Mouse (Mus musculus): ENCODE measurements around the gene Taar7b. TPM values are rescaled to one million over a fixed set of nuclear protein-coding genes. Genes with fewer than 3 reads are reported as not detected.

The Taar7b gene
- polyA plus RNA-seq (2016; fragmentation: Nextera tagmentation; extraction: Ambion mirVana) = not detected in 2 replicates

DNA sequence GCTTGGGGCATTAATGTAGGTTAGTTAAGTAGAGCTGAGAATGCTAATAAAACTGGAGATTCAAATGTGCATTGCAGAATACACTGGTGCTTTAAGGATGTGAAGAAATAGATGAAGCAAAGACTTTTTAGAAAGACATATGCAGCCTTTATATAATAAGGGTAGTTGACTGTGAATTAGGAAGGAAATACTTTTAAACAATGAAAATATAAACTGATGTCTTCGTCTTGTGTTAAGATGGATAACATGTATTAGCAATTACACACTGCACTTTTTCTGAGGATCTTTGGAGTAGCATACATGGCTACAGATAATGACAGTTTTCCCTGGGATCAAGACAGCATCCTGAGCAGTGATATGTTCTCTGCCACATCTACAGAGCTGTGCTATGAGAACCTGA lies at the start of gene Taar7b:
Taar7b (plus strand) TSS at position 301 of the 400 bp plus-strand sequence.
- WGBS = 94% methylated on average over 1 of the region's 1 CpGs
- Histone ChIP-seq H3K4me3 (replicated peaks) (no peak within 1 kb of the TSS), H3K36me3 (no peaks in the 10 kb centered on the region), H3K9me3 (no peaks in the 10 kb centered on the region), H3K27me3 (no peaks in the 10 kb centered on the region), H3K9ac (replicated peaks) (no peak within 1 kb of the TSS), H3K4me2 (no peak within 1 kb of the TSS), H3K27ac (no peak within 1 kb of the TSS), H3K4me1 (replicated peaks) (no peaks in the 10 kb centered on the region)
- no peak for ATAC-seq (ENCODE audit: insufficient number of reproducible peaks, insufficient read depth, low FRiP score, low TSS enrichment, low read depth)

DNA sequence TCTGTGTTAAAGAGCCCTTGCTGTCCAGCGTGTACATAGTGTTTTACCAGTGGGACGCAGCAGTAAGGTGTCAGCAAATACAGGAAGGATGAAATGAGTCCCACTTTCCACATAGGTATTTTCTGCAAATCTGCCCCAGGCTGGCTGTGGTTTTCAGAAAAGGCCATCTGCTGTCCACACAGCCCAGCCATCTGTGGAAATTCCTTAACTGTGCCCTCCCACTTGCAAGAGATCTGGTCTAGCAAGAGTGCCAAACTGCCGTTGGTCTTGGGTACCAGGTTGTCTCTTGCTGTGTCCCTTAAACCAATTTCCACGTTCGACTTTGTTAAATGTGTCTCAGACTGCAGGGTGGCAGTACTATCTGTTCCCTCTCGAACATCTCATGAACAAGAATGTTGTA lies 48.0 kb upstream of the Taar7b start:
- Histone ChIP-seq H3K4me2 (no peak overlapping the region), H3K4me1 (replicated peaks) (0 out of 2 replicates have a peak, but pooled peaks cover 4% of the 10 kb centered on the region), H3K9ac (replicated peaks) (no peak overlapping the region), H3K9me3 (no peaks in the 10 kb centered on the region), H3K36me3 (no peaks in the 10 kb centered on the region), H3K27ac (no peak overlapping the region), H3K27me3 (no peaks in the 10 kb centered on the region), H3K4me3 (replicated peaks) (no peak overlapping the region)
- ATAC-seq (ENCODE audit: insufficient number of reproducible peaks, insufficient read depth, low FRiP score, low TSS enrichment, low read depth) = no peak
- 85% methylated on average over 6 of the region's 6 CpGs for WGBS

DNA sequence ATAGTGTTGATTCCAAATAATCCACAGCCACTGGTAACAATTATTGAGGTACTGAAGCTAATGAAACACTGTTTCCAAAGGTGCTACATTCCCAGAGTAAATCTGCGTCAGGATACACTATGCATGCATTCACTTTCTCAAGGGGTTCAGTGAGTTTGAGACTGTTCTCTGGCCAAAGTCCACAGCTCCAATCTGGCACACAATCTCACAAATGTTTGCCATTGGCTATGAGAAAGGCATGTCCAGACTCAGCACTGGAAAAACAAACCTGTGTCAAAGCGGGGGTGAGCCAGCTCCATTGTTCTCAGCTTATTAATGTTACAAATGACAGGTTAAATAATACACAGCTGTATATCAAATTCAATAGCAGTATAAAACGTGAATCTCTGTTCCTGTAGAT lies 40.7 kb upstream of the Taar7b start:
- H3K4me3 ChIP-seq (replicated peaks) = no peak overlapping the region
- WGBS = 57% methylated on average over 3 of the region's 3 CpGs
- no peak overlapping the region for H3K27ac ChIP-seq
- no peak for ATAC-seq (ENCODE audit: insufficient number of reproducible peaks, insufficient read depth, low FRiP score, low TSS enrichment, low read depth)
- H3K36me3 ChIP-seq = no peaks in the 10 kb centered on the region
- no peaks in the 10 kb centered on the region for H3K4me1 ChIP-seq (replicated peaks)
- H3K9ac ChIP-seq (replicated peaks) = no peak overlapping the region
- H3K4me2 ChIP-seq = no peak overlapping the region
- no peaks in the 10 kb centered on the region for H3K9me3 ChIP-seq
- no peaks in the 10 kb centered on the region for H3K27me3 ChIP-seq

DNA sequence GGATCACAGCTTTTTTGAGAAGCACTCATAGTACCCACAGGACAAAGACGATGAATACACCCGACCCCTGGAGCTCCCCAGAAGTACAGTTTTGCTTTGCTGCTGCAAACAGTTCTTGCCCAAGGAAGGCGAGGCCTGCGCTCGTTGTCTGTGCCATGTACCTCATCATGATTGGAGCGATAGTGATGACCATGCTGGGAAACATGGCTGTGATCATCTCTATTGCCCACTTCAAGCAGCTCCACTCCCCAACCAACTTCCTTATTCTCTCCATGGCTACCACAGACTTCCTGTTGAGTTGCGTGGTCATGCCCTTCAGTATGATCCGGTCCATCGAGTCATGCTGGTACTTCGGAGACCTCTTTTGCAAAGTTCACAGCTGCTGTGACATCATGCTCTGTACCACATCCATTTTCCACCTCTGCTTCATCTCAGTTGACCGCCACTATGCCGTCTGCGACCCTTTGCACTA lies 39.3 kb upstream of the Taar7b start, which contains the start of gene Taar4:
Taar4 (plus strand) TSS at position 51 of the 472 bp plus-strand sequence.
- ATAC-seq (ENCODE audit: insufficient number of reproducible peaks, insufficient read depth, low FRiP score, low TSS enrichment, low read depth) = no peak
- 89% methylated on average over 13 of the region's 13 CpGs for WGBS
- no peak within 1 kb of the TSS for H3K27ac ChIP-seq
- no peaks in the 10 kb centered on the region for H3K9me3 ChIP-seq
- no peaks in the 10 kb centered on the region for H3K4me1 ChIP-seq (replicated peaks)
- no peak within 1 kb of the TSS for H3K4me2 ChIP-seq
- H3K36me3 ChIP-seq = no peaks in the 10 kb centered on the region
- H3K27me3 ChIP-seq = no peaks in the 10 kb centered on the region
- no peak within 1 kb of the TSS for H3K4me3 ChIP-seq (replicated peaks)
- no peak within 1 kb of the TSS for H3K9ac ChIP-seq (replicated peaks)

DNA sequence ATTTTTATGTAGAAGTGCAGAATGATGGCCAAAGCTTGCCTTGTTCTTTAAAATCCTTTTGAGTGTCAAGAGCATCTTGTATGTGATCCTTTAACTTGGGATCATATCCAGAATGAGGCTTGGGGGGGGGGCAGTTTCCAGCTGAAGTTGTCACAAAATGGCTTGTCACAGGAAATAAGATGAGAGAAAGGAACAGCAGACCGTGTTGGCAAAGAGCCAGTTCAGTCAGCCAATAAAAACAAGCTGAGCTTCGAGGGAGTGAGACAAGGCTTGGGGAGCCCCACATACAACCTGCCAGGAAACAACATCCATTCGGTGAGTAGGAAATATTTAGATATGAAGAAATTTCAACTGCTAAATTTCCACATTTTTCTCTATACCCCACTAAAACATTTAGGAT lies 36.3 kb upstream of the Taar7b start:
- Histone ChIP-seq H3K4me2 (no peak overlapping the region), H3K4me1 (replicated peaks) (no peaks in the 10 kb centered on the region), H3K36me3 (no peaks in the 10 kb centered on the region), H3K27me3 (no peaks in the 10 kb centered on the region), H3K9ac (replicated peaks) (no peak overlapping the region), H3K9me3 (no peaks in the 10 kb centered on the region), H3K27ac (no peak overlapping the region), H3K4me3 (replicated peaks) (no peak overlapping the region)
- no peak for ATAC-seq (ENCODE audit: insufficient number of reproducible peaks, insufficient read depth, low FRiP score, low TSS enrichment, low read depth)
- 49% methylated on average over 3 of the region's 3 CpGs for WGBS

DNA sequence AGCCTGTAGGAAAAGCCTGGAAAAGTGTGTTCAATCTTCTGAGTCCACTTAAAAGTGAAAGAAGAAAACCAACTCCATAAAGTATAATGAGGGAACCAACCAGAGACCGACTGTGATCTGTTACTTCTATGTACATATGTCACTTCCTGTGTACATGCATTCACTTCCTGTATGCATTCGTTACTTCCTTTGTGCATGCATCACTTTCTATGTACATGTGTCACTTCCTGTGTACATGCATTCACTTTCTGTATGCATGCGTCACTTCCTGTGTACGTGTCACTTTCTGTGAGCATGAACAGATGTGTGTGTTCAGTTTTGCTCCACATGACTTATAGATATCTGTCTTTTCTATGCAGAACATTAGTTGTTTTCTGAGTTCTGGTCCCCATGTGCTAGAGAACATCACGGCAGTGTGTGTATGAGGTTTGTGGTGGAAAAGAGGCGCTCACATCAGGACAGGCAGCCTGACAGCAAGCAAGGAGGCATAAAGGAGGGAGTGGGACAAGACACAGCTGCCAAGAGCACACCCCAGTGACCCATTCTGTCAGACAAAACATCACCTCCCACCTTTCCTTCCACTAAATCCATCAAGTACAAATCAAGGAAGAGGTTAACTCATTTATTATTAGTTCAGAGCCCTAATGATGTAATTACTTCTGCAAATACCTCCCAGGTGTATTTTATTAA lies 34.7 kb upstream of the Taar7b start:
- H3K9ac ChIP-seq (replicated peaks) = no peak overlapping the region
- H3K27ac ChIP-seq = no peak overlapping the region
- H3K4me3 ChIP-seq (replicated peaks) = no peak overlapping the region
- WGBS = 84% methylated on average over 6 of the region's 6 CpGs
- no peaks in the 10 kb centered on the region for H3K9me3 ChIP-seq
- ATAC-seq (ENCODE audit: insufficient number of reproducible peaks, insufficient read depth, low FRiP score, low TSS enrichment, low read depth) = no peak
- H3K36me3 ChIP-seq = no peaks in the 10 kb centered on the region
- H3K27me3 ChIP-seq = no peaks in the 10 kb centered on the region
- H3K4me1 ChIP-seq (replicated peaks) = no peaks in the 10 kb centered on the region
- H3K4me2 ChIP-seq = no peak overlapping the region

DNA sequence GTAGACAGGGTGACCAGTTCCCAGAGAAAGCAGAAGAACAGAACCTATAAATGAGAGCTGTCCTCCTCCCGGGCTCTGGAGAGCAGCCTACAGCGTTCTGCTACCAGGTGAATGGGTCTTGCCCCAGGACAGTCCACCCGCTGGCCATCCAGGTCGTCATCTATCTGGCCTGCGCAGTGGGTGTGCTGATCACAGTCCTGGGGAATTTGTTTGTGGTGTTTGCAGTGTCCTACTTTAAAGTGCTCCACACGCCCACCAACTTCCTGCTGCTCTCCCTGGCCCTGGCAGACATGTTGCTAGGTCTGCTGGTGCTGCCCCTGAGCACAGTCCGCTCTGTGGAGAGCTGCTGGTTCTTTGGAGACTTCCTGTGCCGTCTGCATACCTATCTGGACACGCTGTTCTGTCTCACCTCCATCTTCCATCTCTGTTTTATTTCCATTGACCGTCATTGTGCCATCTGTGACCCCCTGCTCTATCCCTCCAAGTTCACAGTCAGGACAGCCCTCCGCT lies 29.0 kb upstream of the Taar7b start, which contains the start of gene Taar5:
Taar5 (plus strand) TSS at position 51 of the 510 bp plus-strand sequence.
- Histone ChIP-seq H3K4me3 (replicated peaks) (no peak within 1 kb of the TSS), H3K27ac (no peak within 1 kb of the TSS), H3K36me3 (no peaks in the 10 kb centered on the region), H3K27me3 (no peaks in the 10 kb centered on the region), H3K9me3 (no peaks in the 10 kb centered on the region), H3K4me1 (replicated peaks) (no peaks in the 10 kb centered on the region), H3K9ac (replicated peaks) (no peak within 1 kb of the TSS), H3K4me2 (no peak within 1 kb of the TSS)
- no peak for ATAC-seq (ENCODE audit: insufficient number of reproducible peaks, insufficient read depth, low FRiP score, low TSS enrichment, low read depth)
- WGBS = 90% methylated on average over 11 of the region's 11 CpGs

DNA sequence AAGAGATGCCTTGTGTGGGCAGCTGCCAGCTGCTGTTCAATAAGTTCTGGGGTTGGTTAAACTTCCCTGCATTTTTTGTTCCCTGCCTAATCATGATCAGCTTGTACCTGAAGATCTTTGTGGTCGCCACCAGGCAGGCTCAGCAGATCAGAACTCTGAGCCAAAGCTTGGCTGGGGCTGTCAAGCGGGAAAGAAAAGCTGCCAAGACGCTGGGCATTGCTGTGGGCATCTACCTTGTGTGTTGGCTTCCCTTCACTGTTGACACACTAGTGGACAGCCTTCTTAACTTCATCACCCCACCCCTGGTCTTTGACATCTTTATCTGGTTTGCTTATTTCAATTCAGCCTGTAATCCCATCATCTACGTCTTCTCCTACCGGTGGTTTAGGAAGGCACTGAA lies 28.5 kb upstream of the Taar7b start:
- H3K4me3 ChIP-seq (replicated peaks) = no peak overlapping the region
- no peak for ATAC-seq (ENCODE audit: insufficient number of reproducible peaks, insufficient read depth, low FRiP score, low TSS enrichment, low read depth)
- H3K9ac ChIP-seq (replicated peaks) = no peak overlapping the region
- no peaks in the 10 kb centered on the region for H3K36me3 ChIP-seq
- H3K27me3 ChIP-seq = no peaks in the 10 kb centered on the region
- 85% methylated on average over 5 of the region's 5 CpGs for WGBS
- no peaks in the 10 kb centered on the region for H3K4me1 ChIP-seq (replicated peaks)
- no peak overlapping the region for H3K4me2 ChIP-seq
- no peaks in the 10 kb centered on the region for H3K9me3 ChIP-seq
- no peak overlapping the region for H3K27ac ChIP-seq

DNA sequence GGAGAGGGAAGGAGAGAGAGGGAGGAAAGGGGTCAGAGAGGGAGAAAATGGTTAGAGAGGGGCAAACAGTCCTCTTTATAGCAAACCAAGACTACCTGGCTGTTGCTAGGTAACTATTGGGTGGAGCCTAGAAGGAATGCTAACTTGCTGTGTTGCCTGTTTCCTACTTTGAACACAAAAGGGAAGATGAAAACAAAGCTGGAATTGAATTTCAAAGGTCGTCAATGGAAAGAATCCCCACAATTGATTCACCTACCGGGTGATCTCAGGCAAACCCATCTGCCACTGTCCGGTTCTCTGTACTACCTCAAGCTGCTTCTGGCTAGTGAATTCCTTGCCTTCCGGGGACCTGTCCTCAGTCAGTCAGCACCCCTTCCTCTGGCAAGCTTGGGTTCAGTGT lies 21.8 kb upstream of the Taar7b start:
- Histone ChIP-seq H3K4me3 (replicated peaks) (no peak overlapping the region), H3K27me3 (no peaks in the 10 kb centered on the region; the same call in 1 of the 2 replicates), H3K4me1 (replicated peaks) (no peaks in the 10 kb centered on the region), H3K9me3 (no peaks in the 10 kb centered on the region), H3K4me2 (no peak overlapping the region), H3K9ac (replicated peaks) (no peak overlapping the region), H3K27ac (no peak overlapping the region), H3K36me3 (no peaks in the 10 kb centered on the region)
- ATAC-seq (ENCODE audit: insufficient number of reproducible peaks, insufficient read depth, low FRiP score, low TSS enrichment, low read depth) = no peak
- WGBS = 66% methylated on average over 4 of the region's 4 CpGs

DNA sequence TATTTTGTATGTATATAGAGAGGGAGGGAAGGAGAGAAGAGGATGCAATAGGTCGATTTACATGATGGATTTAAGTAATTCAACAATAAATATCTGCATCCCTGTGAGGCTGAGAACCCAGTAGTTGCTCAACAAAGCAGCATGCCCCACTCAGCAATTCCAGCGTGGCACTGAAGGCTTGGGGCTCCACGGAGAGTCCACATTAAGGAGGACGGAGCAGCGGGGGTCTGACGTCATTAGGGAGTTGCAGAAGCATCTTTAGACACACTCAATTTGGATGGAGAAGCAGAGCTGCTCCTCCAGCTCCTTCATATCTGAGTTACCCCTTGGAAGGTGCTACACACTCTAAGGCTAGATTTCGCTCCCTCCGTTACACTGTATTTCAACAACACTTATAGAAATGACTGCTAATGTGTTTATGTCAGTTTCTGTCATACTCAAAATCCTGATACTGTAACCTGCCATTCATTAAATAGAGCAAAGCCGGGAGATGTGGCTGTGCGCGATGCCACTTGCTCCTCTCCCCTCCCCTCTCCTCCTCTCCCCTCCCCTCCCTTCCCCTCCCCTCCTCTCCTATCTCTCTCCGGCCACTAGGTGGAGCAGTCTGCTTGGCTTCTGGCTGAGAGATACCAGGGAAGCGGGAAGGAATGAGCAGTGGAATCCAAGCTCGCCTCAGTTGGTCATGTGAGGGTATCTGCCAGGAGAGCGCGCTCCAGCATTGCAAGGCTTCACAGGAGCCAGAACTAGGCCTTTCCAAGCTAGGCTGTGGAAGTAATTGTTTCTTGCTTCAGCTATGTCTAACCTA lies 20.6 kb upstream of the Taar7b start:
- H3K9ac ChIP-seq (replicated peaks) = no peak overlapping the region
- H3K4me1 ChIP-seq (replicated peaks) = no peaks in the 10 kb centered on the region
- 46% methylated on average over 16 of the region's 16 CpGs for WGBS
- no peak overlapping the region for H3K4me3 ChIP-seq (replicated peaks)
- H3K4me2 ChIP-seq = no peak overlapping the region
- H3K36me3 ChIP-seq = no peaks in the 10 kb centered on the region
- no peak for ATAC-seq (ENCODE audit: insufficient number of reproducible peaks, insufficient read depth, low FRiP score, low TSS enrichment, low read depth)
- H3K27me3 ChIP-seq = no peaks in the 10 kb centered on the region; the same call in 1 of the 2 replicates
- no peak overlapping the region for H3K27ac ChIP-seq
- no peaks in the 10 kb centered on the region for H3K9me3 ChIP-seq

DNA sequence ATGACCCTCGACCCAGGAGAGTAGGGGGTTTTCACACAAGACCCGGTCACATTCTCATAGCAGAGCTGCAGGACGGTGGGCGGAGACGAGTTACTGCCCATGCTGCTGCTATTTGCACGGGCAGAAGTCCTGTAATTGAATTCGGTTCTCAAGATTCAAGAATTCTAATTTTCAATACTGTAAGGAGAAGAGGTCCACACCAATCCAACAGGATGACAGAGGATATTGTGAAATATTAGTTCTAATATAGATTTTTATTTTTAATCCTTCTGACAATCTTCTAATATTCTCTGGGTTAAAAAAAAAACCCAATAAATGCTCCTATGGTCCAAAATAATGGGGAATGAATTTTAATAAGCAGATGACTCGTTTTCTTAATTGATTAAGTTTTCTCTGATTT lies 14.2 kb upstream of the Taar7b start, which contains the start of gene Taar6:
Taar6 (minus strand) TSS at position 101 of the 400 bp plus-strand sequence.
- Histone ChIP-seq H3K4me2 (no peak within 1 kb of the TSS), H3K4me3 (replicated peaks) (no peak within 1 kb of the TSS), H3K4me1 (replicated peaks) (no peaks in the 10 kb centered on the region), H3K9me3 (0 out of 2 replicates have a peak, but pooled peaks cover 3% of the 10 kb centered on the region), H3K27ac (no peak within 1 kb of the TSS), H3K27me3 (no peaks in the 10 kb centered on the region), H3K36me3 (no peaks in the 10 kb centered on the region), H3K9ac (replicated peaks) (no peak within 1 kb of the TSS)
- no peak for ATAC-seq (ENCODE audit: insufficient number of reproducible peaks, insufficient read depth, low FRiP score, low TSS enrichment, low read depth)
- WGBS = 82% methylated on average over 8 of the region's 8 CpGs

All from limb, embryonic 12.5 days (tissue).